Mouse (Mus musculus) testis, adult 2 months (tissue): ENCODE data around the gene Ndufb10. TPM values are rescaled to one million over a fixed set of nuclear protein-coding genes. Genes with fewer than 3 reads are reported as not detected.

Source experiments
- H3K27ac ChIP-seq: fragments of 200-500 bp; 2 replicates; pipeline ENCODE4 v1.5.1; 2012; ENCODE audit warnings: low read depth, low read length; ENCODE audit not compliant: control insufficient read depth, insufficient read depth
- H3K27me3 ChIP-seq: fragments of 200-500 bp; 2 replicates; pipeline ENCODE4 v1.6.1; 2012; ENCODE audit warnings: mild to moderate bottlenecking, low read length, moderate library complexity; ENCODE audit not compliant: control insufficient read depth, insufficient read depth
- H3K36me3 ChIP-seq: fragments of 200-500 bp; 2 replicates; pipeline ENCODE4 v1.6.1; 2012; ENCODE audit warnings: mild to moderate bottlenecking, low read length; ENCODE audit not compliant: control insufficient read depth, insufficient read depth
- H3K4me1 ChIP-seq: fragments of 200-500 bp; 2 replicates; pipeline ENCODE4 v1.6.1; 2012; ENCODE audit warnings: low read length; ENCODE audit not compliant: control insufficient read depth, insufficient read depth
- H3K4me3 ChIP-seq: fragments of 200-500 bp; 2 replicates; pipeline ENCODE4 v1.5.1; 2012; ENCODE audit warnings: low read depth, mild to moderate bottlenecking, low read length, moderate library complexity, mixed read lengths; ENCODE audit not compliant: control insufficient read depth
- CTCF ChIP-seq: fragments of 200-500 bp; IDR thresholded peaks from 2 replicates; pipeline ENCODE4 v1.5.1; 2012; ENCODE audit warnings: low read depth, mild to moderate bottlenecking, inconsistent platforms, low read length, moderate library complexity; ENCODE audit not compliant: control insufficient read depth, insufficient read depth, insufficient replicate concordance
- POLR2A ChIP-seq: fragments of 200-500 bp; IDR thresholded peaks from 2 replicates; pipeline ENCODE4 v1.6.1; 2012; ENCODE audit warnings: low read depth, mild to moderate bottlenecking, inconsistent platforms, low read length, moderate library complexity; ENCODE audit not compliant: control insufficient read depth
- polyA plus RNA-seq: library from polyadenylated mRNA; depleted of rRNA; stranded (reverse); fragments of >200 nt; gene quantifications from 2 replicates; pipeline ENCODE4 v1.2.3, GENCODE M21; 2012

Ndufb10 gene
- polyA plus RNA-seq, 1 experiment: 198 TPM

DNA sequence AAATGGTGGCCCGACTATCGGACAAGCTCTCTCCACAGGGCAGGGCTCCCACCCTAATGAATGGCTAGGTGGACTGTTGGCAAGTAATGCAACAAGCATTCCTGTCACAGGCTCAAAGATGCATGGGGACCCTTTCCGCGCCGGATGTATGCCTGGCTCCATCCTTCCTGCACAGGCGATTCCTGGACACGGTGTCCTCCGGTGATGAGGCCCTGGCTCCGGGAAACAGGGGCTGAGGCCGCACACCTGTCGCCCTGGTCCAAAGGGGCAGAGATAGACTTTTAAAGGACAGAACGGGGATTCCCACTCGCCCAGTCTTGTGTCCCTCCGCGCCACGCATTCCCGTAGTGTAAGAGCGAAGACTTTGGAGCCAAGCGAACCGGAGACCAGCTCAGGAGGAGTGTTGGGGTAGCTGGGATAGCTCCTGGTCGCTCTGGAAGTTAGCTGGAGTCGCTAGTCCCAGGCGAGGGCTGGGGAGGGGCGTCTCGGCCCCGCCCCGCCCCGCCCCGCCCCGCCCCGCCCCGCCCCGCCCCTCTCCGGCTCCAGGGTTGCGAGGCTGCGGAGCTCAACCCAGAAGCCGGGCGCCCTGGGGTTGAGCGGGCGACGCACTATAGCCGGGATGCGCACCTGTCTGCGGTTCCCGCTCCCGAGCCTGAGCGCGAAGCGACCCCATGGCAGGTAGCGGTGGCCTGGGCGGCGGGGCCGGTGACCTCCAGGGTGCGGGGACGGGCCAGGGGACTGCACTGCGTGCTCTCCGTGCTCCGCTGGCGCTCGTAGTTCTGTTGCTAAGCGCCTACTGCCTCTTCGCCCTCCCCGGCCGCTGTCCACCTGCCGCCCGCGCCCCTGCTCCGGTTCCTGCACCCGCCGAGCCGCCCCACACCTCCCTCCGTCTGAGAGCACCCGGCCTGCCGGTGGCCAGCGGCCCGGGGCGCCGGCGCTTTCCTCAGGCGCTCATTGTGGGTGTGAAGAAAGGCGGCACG, 28.4 kb upstream of the Ndufb10 start, which contains the start of gene Hs3st6:
Hs3st6 (plus strand) TSS at position 574 of the 980 bp plus-strand sequence.
- H3K27ac ChIP-seq: no peak within 1 kb of the TSS
- H3K27me3 ChIP-seq: peaks cover 4% of the 10 kb centered on the region
- H3K4me3 ChIP-seq: peak within 1 kb of the TSS; percentile 75
- TF ChIP-seq POLR2A (no peak), CTCF (no peak)
- H3K36me3 ChIP-seq: no peaks in the 10 kb centered on the region
- H3K4me1 ChIP-seq: peaks cover 13% of the 10 kb centered on the region

DNA sequence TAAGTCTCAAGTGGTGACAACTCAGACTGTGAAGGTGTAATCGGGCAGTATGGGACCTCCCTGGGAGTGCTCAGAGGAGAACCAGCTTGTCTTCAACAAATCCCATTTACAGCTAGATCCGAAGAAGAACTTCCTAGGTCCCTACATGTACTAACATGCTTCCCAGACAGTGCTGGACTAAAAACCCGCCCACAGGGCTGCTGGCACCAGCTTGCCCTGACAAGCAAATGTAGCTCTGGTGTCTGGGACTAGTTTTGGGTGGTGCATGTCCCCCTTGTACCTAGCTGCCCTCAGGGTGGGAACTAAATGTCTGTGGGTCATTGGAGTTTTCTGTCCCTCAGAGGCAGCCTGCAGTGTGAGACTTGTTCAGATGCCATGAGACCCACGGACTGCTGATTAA, 27.2 kb upstream of the Ndufb10 start:
- H3K4me3 ChIP-seq: no peak overlapping the region
- peaks cover 4% of the 10 kb centered on the region for H3K27me3 ChIP-seq
- no peak overlapping the region for H3K27ac ChIP-seq
- peaks cover 13% of the 10 kb centered on the region for H3K4me1 ChIP-seq
- no peaks in the 10 kb centered on the region for H3K36me3 ChIP-seq
- TF ChIP-seq CTCF (no peak), POLR2A (no peak)

DNA sequence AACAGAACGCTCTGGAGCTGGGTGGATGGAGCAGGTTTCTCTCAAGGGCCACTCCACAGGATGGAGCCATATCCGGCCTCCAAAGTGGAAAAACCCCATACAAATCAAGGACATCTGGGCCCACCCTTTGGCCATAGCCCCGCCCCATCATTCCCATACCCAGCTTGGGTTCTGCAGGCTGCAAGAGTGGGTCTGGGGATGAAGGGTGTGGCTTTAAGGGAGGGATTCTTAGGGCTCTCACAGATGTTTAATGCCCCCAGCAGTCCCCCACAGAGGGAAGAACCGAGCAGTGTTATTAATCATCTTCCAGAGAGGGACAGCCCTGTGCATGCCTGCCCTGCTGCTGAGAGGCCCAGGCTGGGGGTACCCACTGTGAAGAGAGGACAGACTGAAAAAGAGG, 22.7 kb upstream of the Ndufb10 start:
- H3K27me3 ChIP-seq: no peaks in the 10 kb centered on the region; the same call in 1 of the 2 replicates
- TF ChIP-seq POLR2A (no peak), CTCF (no peak)
- H3K4me3 ChIP-seq: no peak overlapping the region
- no peaks in the 10 kb centered on the region for H3K4me1 ChIP-seq
- H3K36me3 ChIP-seq: no peaks in the 10 kb centered on the region
- no peak overlapping the region for H3K27ac ChIP-seq

DNA sequence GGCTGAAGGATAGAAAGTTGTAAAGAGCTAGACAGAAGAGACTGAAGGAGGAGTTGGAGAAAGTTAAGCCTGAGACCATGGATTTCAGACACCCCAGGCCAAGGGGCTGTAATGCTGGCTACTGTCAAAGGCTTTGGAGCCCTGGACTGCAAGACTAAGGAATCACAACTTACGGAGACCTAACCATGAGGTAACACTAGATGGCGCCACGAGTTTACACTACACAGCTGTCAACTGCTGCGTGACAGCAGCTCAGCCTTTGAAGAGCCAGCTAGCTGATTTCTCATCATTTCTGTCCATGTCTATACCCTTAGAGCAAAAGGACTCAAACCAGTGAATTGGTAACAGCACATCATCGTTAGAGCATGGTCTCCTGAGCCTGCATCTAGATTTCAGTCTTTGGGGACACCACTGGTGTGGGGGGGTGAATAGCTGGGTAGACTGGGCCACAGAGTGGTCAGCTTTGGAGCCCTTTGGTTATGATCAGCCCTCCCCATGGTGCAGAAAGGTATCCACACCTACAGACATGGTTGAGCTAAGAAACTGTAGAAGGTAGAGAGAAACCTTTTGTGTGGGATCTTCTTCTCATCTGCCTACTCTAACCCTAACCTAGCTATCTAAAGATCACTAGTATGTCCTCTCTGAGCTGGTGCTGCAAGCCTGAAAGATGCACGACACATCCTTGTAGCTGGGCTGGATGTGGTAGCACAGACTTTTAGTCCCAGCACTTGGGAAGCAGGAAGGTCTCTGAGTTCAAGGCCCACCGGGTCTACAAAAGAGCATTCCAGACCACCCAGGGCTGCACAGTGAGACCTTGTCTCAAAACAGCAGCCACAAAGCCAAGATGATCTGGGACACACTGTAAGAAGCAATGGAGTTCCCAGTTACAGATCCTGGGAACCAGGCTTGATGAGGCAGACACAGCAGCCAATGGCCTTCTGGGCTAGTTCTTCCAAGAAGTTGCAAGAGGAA, 21.5 kb upstream of the Ndufb10 start:
- H3K4me1 ChIP-seq: no peaks in the 10 kb centered on the region
- TF ChIP-seq CTCF (peak; percentile 72; the same call in 1 of the 2 replicates), POLR2A (no peak)
- H3K36me3 ChIP-seq: no peaks in the 10 kb centered on the region
- H3K27ac ChIP-seq: no peak overlapping the region
- no peak overlapping the region for H3K4me3 ChIP-seq
- H3K27me3 ChIP-seq: no peaks in the 10 kb centered on the region

DNA sequence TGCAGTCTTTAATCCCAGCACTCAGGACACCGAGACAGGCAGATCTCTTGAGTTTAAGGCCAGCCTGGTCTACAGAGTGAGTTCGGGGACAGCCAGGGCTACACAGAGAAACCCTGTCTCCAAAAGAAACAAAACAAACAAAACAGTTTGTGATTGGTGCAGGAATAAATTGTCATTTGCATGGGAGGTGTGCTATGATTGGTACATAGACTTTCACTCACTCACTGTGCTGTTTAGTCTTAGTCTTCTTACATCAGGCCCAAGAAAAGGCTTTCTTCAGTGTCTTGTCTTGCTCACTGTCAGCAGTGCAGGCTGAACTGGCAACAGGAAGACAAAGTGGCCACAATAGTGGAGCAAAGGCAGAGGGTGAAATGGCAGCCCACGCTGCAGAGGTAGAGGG, 20.1 kb upstream of the Ndufb10 start:
- H3K4me3 ChIP-seq: no peak overlapping the region
- no peaks in the 10 kb centered on the region for H3K36me3 ChIP-seq
- TF ChIP-seq POLR2A (no peak), CTCF (no peak)
- H3K4me1 ChIP-seq: no peaks in the 10 kb centered on the region
- H3K27me3 ChIP-seq: no peaks in the 10 kb centered on the region
- H3K27ac ChIP-seq: no peak overlapping the region

DNA sequence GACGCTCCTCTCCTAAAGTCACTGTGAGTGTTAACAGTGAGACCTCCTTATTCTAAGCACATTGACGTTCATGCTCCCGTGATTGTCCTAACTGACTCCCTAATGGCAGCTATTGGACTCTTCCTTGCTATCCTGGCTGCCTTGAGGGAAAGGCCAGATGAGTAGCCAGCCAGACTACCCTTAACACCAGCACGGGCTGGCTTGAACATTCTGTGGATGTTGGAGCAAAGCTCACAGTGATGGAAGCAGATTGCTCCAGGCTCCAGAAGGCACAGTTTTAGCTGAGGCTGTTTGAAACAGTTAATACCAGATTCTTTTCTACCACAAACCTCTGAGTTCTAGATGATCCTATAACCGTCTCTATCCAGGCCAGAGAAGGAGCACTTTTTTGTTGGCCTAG, 19.6 kb upstream of the Ndufb10 start:
- Histone ChIP-seq H3K27ac (no peak overlapping the region), H3K4me1 (no peaks in the 10 kb centered on the region), H3K36me3 (no peaks in the 10 kb centered on the region), H3K4me3 (no peak overlapping the region), H3K27me3 (no peaks in the 10 kb centered on the region)
- no peak for TF ChIP-seq CTCF
- TF ChIP-seq POLR2A: no peak

DNA sequence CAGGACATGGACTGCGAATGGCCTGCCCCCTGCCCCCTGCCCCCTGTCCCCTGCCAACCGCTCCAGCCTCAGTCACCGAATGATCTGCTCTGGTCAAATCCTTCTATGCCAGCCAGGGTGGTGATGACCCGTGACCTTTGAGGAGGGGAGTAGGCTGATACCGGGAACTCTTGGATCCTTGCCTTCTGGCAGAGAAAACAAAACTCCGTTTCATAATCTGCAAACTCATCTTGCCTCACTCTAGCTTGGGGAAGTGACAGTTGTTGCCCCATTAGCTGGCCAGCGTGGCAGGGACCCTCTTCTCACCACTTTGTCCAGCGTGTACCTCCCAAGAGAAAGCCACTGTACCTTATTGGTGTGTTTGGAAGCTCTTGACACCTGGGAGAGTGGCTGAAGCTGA, 18.0 kb upstream of the Ndufb10 start:
- Histone ChIP-seq H3K36me3 (no peaks in the 10 kb centered on the region), H3K27ac (no peak overlapping the region), H3K4me3 (no peak overlapping the region), H3K27me3 (no peaks in the 10 kb centered on the region), H3K4me1 (0 out of 2 replicates have a peak, but pooled peaks cover under 1% of the 10 kb centered on the region)
- TF ChIP-seq CTCF (no peak), POLR2A (no peak)
